Mouse (Mus musculus) forebrain, embryonic 12.5 days (tissue): ENCODE results near the gene Slc30a7. TPM values are rescaled to one million over a fixed set of nuclear protein-coding genes. Genes with fewer than 3 reads are reported as not detected.
A peak's percentile ranks its signal among the peaks of the same experiment; 100 is the strongest.

Experiments used
- ATAC-seq: fragments of 200-750 bp; cut with Nextera tagmentation; 2 replicates; pipeline ENCODE4 v1.8.0; 2017; ENCODE audit warnings: moderate TSS enrichment; ENCODE audit not compliant: low FRiP score
- H3K27ac ChIP-seq: fragments of 300-500 bp; sonication (generic); 2 replicates; pipeline ENCODE4 v1.5.1; 2016; ENCODE audit warnings: mild to moderate bottlenecking
- H3K27me3 ChIP-seq: fragments of 300-500 bp; sonication (generic); 2 replicates; pipeline ENCODE4 v1.6.1; 2016; ENCODE audit warnings: mild to moderate bottlenecking
- H3K36me3 ChIP-seq: fragments of 300-500 bp; sonication (generic); replicated peaks from 2 replicates; pipeline ENCODE4 v1.6.1; 2016; ENCODE audit warnings: mild to moderate bottlenecking
- H3K4me1 ChIP-seq: fragments of 300-500 bp; sonication (generic); 2 replicates; pipeline ENCODE4 v1.6.1; 2016
- H3K4me2 ChIP-seq: fragments of 300-500 bp; sonication (generic); 2 replicates; pipeline ENCODE4 v1.6.1; 2016; ENCODE audit warnings: mild to moderate bottlenecking, moderate library complexity
- H3K4me3 ChIP-seq: fragments of 300-500 bp; sonication (generic); replicated peaks from 2 replicates; pipeline ENCODE4 v1.5.1; 2016; ENCODE audit warnings: mild to moderate bottlenecking
- H3K9ac ChIP-seq: fragments of 300-500 bp; sonication (generic); 2 replicates; pipeline ENCODE4 v1.6.1; 2016; ENCODE audit warnings: mild to moderate bottlenecking
- H3K9me3 ChIP-seq: fragments of 300-500 bp; sonication (generic); 2 replicates; pipeline ENCODE4 v1.6.1; 2016
- WGBS: fragments of 180-500 bp; shearing (Covaris S2); methylation state at CpG from one replicate; pipeline ENCODE4 v1.1.7; 2016; 5-methylcytosine and 5-hydroxymethylcytosine counted together
- polyA plus RNA-seq: library from polyadenylated mRNA; unstranded; fragments of >200 nt; fragmentation: Nextera tagmentation; extraction: Ambion mirVana; gene quantifications from 2 replicates; pipeline ENCODE4 v1.2.1, GENCODE M21; 2016

Gene Slc30a7
- polyA plus RNA-seq, 1 experiment from 2014 or later: 20.3 TPM

DNA sequence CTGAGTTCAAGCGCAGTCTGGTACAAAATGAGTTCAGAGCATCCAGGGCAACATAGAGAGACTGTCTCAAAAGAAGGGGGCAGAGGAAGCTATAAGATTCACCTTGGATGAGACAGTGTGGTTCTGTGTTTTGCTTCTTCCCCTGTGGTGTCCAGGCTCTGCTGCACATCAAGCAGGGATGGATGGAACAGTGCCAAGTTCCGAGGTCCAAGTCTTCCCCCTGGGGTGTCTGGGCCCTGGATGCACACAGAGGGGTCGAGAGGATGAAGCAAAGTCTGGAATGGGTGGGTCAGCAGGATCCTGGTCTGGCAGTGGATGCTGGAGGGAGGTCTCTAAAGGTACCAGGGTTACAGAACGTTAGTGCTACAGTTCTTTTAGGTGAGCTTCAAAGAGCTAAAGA lies 11.4 kb upstream of the Slc30a7 start:
- H3K9ac ChIP-seq: no peak overlapping the region
- no peaks in the 10 kb centered on the region for H3K27me3 ChIP-seq
- ATAC-seq: no peak
- no peak overlapping the region for H3K4me2 ChIP-seq
- H3K36me3 ChIP-seq: no peaks in the 10 kb centered on the region
- H3K4me3 ChIP-seq: no peak overlapping the region
- H3K9me3 ChIP-seq: no peaks in the 10 kb centered on the region
- no peak overlapping the region for H3K27ac ChIP-seq
- H3K4me1 ChIP-seq: peaks cover 4% of the 10 kb centered on the region
- 76% methylated on average over 4 of the region's 4 CpGs for WGBS

DNA sequence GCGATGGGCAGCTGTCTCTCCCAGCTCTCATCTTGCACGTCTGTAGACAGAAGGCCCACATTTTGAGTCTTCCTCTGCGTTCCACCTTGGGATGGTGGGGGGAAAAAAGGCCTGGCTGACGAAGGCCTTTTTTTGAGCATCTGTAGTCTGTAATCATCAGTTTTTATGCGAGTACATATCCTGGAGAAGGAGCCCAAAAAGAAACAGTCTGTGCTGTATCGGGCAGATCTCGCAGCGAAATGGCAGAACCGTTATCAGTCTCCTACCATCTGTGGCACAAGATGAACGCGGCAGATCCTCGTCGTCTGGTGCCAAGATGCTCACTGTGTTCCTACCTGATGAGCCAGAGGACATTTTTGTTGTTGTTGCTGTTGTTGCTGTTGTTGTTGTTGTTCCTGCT lies 8.9 kb upstream of the Slc30a7 start:
- H3K9ac ChIP-seq: no peak overlapping the region
- no peak for ATAC-seq
- H3K4me3 ChIP-seq: no peak overlapping the region
- no peaks in the 10 kb centered on the region for H3K27me3 ChIP-seq
- WGBS: 93% methylated on average over 13 of the region's 13 CpGs
- H3K9me3 ChIP-seq: no peaks in the 10 kb centered on the region
- H3K4me1 ChIP-seq: no peaks in the 10 kb centered on the region
- no peak overlapping the region for H3K27ac ChIP-seq
- H3K4me2 ChIP-seq: no peak overlapping the region
- H3K36me3 ChIP-seq: no peaks in the 10 kb centered on the region

DNA sequence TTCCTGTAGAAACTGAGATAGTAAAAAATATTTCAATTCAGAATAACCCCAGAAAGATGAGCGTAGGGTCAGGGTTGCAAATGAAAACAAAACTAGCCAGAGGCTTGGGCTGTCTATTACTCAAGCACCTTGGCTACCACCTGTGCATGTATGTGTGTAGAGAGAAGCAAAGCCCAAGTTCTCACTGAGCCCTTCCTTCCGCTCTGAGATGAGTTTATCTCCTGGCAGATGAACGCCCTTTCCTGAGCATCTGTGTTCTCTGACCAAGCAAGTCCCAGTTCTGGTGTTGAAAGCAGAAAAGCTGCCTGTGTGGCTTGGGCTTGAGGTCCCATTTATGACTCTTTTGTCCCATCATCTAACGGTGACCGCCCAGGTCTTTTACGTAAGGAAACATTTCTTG lies 7.7 kb upstream of the Slc30a7 start:
- 94% methylated on average over 6 of the region's 6 CpGs for WGBS
- Histone ChIP-seq H3K9ac (no peak overlapping the region), H3K36me3 (no peaks in the 10 kb centered on the region), H3K4me2 (no peak overlapping the region), H3K4me1 (peaks cover under 1% of the 10 kb centered on the region; the same call in 1 of the 2 replicates), H3K27me3 (no peaks in the 10 kb centered on the region), H3K27ac (no peak overlapping the region), H3K9me3 (no peaks in the 10 kb centered on the region), H3K4me3 (no peak overlapping the region)
- no peak for ATAC-seq

DNA sequence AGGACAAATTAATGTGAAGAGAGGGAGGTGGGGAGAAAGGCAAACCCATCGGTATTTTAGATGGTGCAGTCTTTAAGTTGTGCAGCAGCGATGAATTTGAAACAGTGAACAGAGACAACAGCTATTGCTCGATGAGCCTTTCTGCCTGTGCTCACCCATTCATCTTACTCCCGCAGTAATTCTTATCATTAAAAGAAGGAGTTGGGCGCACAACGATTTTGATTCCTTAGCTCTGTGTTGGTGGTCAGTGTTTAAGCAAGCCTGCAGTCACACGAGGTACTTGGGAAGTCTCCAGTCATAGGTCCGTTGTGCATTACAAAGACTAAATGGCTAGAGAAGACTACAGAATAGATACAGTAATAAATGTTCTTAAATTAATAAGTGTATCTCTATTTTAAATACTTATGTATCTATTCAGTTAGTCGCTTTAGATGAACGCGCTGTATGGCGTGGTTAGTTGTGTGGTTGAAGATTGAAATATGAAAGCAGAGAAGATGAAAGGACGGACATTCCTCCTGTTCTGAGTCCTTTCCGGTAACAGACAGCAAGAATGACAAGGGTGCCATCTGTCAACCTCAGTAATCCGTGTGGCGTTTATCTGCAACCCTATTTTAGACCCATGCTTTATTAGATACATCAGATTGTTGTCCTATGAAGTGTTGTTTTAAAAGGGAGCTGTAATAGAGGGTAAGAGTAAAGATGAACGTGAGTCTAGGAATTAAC lies 2.6 kb upstream of the Slc30a7 start:
- Histone ChIP-seq H3K27me3 (no peaks in the 10 kb centered on the region), H3K9ac (no peak overlapping the region), H3K4me1 (peaks cover 30% of the 10 kb centered on the region), H3K9me3 (no peaks in the 10 kb centered on the region), H3K36me3 (0 out of 2 replicates have a peak, but pooled peaks cover 3% of the 10 kb centered on the region), H3K4me2 (peak overlapping the region; percentile 87; the same call in 1 of the 2 replicates), H3K4me3 (no peak overlapping the region), H3K27ac (no peak overlapping the region)
- WGBS: 86% methylated on average over 17 of the region's 17 CpGs
- no peak for ATAC-seq

DNA sequence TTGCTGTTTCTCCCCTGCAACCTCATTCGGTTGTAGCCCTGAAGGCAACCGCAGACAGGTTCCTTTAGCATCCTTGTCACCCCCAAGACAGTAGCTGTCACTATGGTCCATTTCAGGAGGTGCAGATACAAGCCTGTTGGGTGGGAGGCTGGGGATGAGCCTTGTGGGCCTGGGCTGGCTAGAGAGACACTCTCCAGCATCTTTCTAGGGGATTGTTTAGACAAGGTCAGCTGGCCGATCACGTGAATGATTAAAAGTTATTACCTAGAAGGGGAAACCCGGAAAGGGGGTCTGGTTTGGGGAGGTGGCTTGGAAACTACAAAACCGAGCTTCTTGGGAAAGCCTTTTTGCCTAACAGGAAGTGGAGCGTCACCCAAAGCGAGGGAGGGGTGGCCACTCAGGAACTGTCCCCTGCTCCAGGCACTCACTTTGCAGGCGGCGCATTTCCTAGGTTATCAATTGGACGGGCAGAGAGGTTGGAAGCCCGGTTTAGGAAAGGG lies 785 bp upstream of the Slc30a7 start:
- Histone ChIP-seq H3K27me3 (no peaks in the 10 kb centered on the region), H3K36me3 (peaks cover 9% of the 10 kb centered on the region), H3K4me3 (peak overlapping the region; percentile 74), H3K9ac (peak overlapping the region; percentile 87), H3K4me2 (peak overlapping the region; percentile 87), H3K4me1 (peaks cover 30% of the 10 kb centered on the region), H3K27ac (peak overlapping the region; percentile 86), H3K9me3 (no peaks in the 10 kb centered on the region)
- peak; percentile 59 for ATAC-seq
- 0% methylated on average over 12 of the region's 12 CpGs for WGBS

DNA sequence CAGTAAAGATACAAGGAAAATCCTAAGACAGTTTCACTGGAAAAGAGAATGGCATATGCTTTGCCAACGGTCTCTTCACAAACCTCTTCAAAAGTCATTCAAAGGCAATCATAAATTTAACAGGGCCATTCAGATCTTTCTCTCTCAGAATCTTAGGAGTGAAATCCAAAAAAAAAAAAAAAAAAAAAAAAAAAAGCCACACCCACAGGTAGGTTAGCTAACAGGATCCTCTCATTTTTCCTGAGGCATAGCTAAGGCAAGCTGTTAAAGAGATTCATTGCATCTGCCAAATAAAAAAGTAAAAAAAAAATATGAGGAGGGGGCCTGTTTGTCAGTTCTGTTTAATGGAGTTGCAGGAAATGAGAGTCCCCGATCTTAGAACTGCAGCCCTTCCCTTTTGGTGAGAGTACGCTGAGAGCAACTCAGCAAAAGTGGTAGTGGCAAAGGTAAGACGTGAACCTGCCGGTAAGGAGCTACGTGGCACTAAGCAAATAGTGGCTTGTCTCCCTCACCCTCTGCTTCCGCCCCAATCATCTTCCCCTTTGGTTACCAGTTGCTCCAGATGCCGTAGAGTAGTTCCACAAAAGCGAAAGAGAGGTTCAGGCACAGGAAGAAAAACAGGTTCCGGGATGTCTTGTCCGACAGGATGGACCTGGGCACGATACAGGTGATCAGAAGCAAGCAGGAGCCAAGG lies 775 bp downstream of the Slc30a7 start:
- Histone ChIP-seq H3K4me3 (peak overlapping the region; percentile 74), H3K4me1 (peaks cover 30% of the 10 kb centered on the region), H3K4me2 (peak overlapping the region; percentile 87), H3K36me3 (peaks cover 14% of the 10 kb centered on the region), H3K27me3 (no peaks in the 10 kb centered on the region), H3K27ac (peak overlapping the region; percentile 86), H3K9me3 (no peaks in the 10 kb centered on the region), H3K9ac (peak overlapping the region; percentile 87)
- WGBS: 8% methylated on average over 12 of the region's 12 CpGs
- ATAC-seq: no peak

DNA sequence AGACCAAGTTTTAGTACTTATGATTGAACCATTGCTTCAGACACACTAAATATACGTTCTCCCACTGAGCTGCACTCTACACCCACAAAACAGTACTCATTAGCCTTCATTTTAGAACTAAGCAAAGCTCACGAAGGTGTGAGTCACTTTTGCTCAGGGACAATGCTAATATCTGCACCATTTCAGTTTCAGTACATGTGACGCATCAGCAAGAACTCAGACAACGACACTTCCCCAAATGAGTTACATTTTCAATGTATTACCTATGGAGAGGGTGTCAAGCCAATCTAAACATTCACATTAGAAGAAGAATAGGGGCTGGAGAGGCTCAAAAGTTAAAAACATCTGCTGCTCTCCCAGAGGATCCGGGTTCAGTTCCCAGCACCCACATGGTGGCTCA lies 10.3 kb downstream of the Slc30a7 start:
- no peak overlapping the region for H3K4me2 ChIP-seq
- no peak for ATAC-seq
- peaks cover 36% of the 10 kb centered on the region for H3K36me3 ChIP-seq
- no peak overlapping the region for H3K27ac ChIP-seq
- H3K4me1 ChIP-seq: no peaks in the 10 kb centered on the region
- H3K27me3 ChIP-seq: no peaks in the 10 kb centered on the region
- whole genome bisulfite sequencing: 88% methylated on average over 5 of the region's 5 CpGs
- H3K9ac ChIP-seq: no peak overlapping the region
- no peaks in the 10 kb centered on the region for H3K9me3 ChIP-seq
- H3K4me3 ChIP-seq: no peak overlapping the region

DNA sequence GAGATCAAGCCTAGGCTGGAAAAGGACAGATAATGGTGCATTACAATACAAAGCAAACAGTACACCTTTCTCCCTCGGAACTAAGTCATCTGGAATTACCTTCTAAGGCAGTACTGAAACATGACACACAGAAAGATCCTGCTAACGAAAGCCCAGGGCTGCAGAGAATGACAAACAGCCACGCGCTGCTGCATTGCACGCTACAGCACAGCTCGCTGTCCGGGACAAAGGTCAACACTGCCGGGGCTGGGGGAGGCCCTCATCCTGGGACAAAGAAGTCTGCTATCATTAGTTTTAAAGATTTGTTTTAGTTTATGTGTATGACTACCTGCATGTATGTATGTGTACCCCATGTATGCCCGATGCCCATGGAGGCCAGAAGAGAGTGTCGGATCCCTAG lies 14.2 kb downstream of the Slc30a7 start:
- H3K4me2 ChIP-seq: no peak overlapping the region
- no peaks in the 10 kb centered on the region for H3K9me3 ChIP-seq
- 79% methylated on average over 10 of the region's 10 CpGs for WGBS
- H3K9ac ChIP-seq: no peak overlapping the region
- no peak for ATAC-seq
- no peaks in the 10 kb centered on the region for H3K4me1 ChIP-seq
- no peaks in the 10 kb centered on the region for H3K27me3 ChIP-seq
- H3K4me3 ChIP-seq: no peak overlapping the region
- H3K36me3 ChIP-seq: peaks cover 35% of the 10 kb centered on the region
- H3K27ac ChIP-seq: no peak overlapping the region

DNA sequence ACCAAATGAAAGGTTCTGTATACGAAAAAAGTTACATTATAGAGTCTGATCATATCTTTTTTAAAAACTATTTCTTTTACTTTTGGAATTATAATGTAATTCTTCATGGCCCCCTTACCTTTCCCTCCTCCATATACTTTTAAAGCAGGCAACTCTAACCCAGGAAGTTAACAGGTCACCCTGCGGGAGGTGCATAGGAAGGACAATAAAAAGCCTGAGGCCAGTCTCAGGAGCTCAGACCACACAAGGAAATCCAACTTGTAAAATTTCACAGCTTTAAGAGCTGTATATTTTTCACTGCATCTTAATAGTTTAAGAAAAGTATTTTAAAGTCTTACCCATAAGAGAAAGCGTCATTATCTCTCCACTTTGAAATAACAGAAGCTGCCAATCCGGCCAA lies 14.6 kb downstream of the Slc30a7 start:
- Histone ChIP-seq H3K36me3 (peaks cover 30% of the 10 kb centered on the region), H3K9ac (no peak overlapping the region), H3K27me3 (no peaks in the 10 kb centered on the region), H3K4me3 (no peak overlapping the region), H3K9me3 (no peaks in the 10 kb centered on the region), H3K27ac (no peak overlapping the region), H3K4me2 (no peak overlapping the region), H3K4me1 (no peaks in the 10 kb centered on the region)
- ATAC-seq: no peak
- 84% methylated on average over 4 of the region's 4 CpGs for WGBS

DNA sequence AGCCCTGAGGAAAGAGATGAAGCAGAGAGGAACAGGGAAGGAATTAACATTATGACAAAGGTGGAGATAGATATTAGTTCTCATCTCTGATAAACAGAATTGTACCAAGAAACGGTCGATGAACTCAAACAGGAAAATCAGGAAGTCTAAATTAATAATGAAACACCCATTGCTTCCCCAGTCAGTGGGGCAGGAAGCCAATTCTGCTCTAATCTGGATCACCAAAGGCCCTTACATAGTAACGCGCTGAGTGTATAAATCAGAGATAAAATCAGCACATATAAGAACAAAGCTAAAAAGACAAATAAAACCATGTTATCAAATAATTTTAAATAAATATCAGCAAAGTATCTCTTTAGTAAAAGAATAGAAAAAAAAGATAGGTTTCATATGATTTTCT lies 15.1 kb downstream of the Slc30a7 start:
- Histone ChIP-seq H3K27me3 (no peaks in the 10 kb centered on the region), H3K4me1 (no peaks in the 10 kb centered on the region), H3K9ac (no peak overlapping the region), H3K4me2 (no peak overlapping the region), H3K27ac (no peak overlapping the region), H3K9me3 (no peaks in the 10 kb centered on the region), H3K36me3 (peaks cover 27% of the 10 kb centered on the region), H3K4me3 (no peak overlapping the region)
- no peak for ATAC-seq
- WGBS: 95% methylated on average over 4 of the region's 4 CpGs

DNA sequence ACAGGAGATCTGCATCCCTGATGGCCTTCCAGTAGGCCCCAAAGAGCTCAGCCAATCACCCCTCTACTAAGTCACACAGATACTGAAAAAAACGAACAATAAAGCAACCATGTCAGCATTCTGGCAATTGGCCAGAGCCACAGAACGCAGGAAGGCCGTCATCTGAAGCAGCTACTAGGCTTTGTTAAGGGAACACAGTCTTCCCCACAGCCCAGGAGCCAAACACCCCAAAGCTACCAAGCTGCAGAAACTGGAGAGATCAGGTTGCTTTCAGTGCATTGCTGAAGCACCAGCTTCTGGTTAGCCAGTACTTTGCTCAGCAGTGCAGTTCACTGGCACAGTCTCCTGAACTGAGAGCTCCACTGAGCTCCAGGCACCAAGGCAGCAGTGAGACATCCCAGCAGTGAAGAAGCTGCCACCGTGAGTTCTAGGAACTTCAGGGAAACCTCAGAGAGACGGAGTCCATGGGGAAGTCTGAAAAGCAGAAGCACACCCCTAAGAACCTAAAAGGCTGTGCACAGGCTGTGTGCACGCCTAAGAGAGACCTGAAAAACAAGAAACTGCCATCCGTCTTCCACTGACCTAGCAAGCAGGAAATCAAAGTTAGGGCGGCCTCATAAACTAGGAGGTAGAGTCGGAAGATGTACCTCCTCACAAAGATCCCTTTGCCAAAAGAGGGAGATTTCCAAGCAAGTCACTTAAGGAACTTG lies 21.9 kb downstream of the Slc30a7 start:
- no peak overlapping the region for H3K4me2 ChIP-seq
- H3K27me3 ChIP-seq: no peaks in the 10 kb centered on the region
- WGBS: 80% methylated on average over 9 of the region's 9 CpGs
- H3K9me3 ChIP-seq: no peaks in the 10 kb centered on the region
- no peak overlapping the region for H3K4me3 ChIP-seq
- peaks cover 60% of the 10 kb centered on the region for H3K36me3 ChIP-seq
- H3K9ac ChIP-seq: no peak overlapping the region
- H3K4me1 ChIP-seq: no peaks in the 10 kb centered on the region
- H3K27ac ChIP-seq: 0 out of 2 replicates have a peak overlapping the region, but pooled peaks have one; percentile 22
- no peak for ATAC-seq

DNA sequence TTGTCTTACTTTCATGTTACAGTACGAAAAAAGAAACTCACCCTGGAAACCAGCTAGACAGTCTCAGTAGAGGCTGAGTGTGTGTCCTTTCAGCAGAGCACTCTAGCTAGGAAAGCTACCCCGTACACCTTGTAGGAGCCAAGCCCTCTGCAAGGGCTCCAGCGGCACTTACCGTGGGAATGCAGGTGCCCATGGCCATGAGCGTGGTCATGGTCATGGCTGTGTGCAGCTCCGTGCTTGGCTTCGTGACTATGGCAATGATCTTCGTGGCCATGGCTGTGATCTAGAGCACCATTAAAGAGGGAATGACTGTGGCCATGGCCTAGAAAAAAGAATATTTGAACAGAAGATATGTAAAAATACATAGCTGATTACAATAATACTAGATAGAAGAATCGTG lies 22.6 kb downstream of the Slc30a7 start:
- Histone ChIP-seq H3K9me3 (no peaks in the 10 kb centered on the region), H3K9ac (no peak overlapping the region), H3K36me3 (peaks cover 55% of the 10 kb centered on the region), H3K4me3 (no peak overlapping the region), H3K4me1 (no peaks in the 10 kb centered on the region), H3K27me3 (no peaks in the 10 kb centered on the region), H3K4me2 (no peak overlapping the region), H3K27ac (no peak overlapping the region)
- no peak for ATAC-seq
- WGBS: 96% methylated on average over 9 of the region's 9 CpGs
